Mouse (Mus musculus) liver (tissue): ENCODE results near the gene Rora.

Source experiments
- DNase-seq: peaks from one replicate; pipeline ENCODE4 v3.0.0-alpha.2; 2020; ENCODE audit warnings: mixed read lengths

Rora gene

DNA sequence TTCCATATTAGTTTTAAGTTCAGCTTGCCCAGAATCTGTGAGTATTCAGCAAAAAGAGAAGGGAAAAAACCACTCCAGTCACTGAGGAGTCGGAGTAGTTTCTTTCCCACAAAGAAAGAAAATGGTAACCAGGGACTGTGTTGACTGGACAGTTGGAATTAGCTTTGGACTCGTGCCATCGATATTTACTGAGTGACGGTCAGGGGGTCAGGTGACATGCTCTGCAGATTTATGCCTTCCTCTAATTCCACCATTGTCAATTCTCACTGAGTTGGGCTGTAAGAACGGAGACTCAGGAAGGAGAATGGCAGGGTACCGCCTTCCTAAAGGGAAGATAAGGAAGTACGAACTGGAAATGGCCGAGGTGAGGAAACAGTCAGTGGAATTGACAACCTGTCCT is 670.2 kb downstream of the Rora start:
- DNase-seq = no peak

DNA sequence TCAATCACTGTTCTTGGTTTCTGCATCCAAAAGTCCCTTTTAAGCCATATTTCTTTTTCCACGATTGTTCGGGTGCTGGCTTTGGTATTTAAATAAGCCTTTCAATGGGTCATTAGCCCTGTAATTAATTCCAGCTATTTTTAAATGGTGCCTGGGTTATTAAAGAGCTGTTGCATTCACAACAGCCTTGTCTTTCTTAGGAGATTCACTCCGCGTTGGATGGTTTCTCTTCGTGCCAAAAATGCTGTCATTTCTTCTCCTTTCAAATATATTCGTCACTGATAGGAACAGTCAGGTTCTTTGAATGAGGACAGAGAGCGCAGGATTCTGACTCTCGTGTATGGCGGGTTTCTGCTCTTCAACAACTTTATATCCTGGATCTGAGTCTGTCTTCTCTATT is 673.5 kb downstream of the Rora start:
- DNase-seq = no peak

- DNase-seq = no peak
Observed at GRCm38 (mm10) chr9:69327591-69327990, 674.0 kb downstream of the Rora start.

DNA sequence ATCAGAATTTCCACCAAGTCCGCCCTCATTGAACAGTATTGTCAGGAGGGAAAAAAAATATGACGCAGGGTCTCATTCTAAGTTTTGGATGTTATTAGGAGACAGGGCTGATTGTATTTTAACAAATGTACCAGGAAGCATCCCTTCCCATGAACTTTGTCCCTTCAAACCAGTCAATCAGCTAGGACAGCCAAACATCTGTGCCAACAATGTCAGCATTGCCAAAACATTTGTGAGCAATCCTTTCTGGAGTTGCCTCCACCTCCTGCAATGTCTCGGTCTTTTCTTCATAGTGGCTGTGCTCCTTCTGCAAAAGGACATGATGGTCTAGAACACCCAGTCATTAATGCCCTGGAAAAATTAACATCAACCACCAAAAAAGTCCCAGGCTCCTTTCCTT is 678.2 kb downstream of the Rora start:
- DNase-seq = no peak

DNA sequence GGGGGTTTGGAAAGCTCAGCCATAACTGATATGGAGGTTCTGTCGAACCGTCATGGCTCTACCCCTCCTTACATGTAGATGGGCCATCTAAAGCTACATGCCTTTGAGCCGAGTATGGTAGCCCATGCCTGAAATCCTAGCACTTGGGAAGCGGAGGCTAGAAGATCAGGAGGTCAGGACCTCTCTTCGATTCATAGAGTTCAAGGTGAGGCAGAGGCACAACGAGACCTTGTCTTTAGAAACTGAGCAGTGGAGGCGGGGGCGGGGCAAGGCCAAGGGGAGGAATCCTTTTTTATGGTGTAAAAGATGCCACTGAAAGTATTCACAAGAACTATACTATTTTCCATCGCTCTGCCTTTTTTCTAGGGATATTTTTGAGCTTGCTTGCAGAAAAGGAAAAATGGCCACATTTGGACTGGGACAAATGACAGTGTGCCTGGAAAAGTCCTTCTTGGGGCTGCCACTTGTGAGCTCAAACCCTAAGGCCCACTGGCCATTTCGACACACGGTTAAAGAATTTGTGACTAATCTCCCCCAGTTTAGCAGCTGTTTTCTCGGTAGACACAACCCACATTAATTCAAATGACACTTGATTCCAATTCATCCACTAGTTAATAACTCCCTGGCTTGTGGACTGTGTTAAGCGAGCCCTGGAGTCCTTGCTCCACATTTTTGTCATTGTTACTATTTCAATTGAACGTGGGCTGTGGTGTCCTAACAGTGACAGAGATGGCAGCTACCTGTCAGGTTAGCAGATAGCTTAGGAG is 679.4 kb downstream of the Rora start:
- no peak for DNase-seq

DNA sequence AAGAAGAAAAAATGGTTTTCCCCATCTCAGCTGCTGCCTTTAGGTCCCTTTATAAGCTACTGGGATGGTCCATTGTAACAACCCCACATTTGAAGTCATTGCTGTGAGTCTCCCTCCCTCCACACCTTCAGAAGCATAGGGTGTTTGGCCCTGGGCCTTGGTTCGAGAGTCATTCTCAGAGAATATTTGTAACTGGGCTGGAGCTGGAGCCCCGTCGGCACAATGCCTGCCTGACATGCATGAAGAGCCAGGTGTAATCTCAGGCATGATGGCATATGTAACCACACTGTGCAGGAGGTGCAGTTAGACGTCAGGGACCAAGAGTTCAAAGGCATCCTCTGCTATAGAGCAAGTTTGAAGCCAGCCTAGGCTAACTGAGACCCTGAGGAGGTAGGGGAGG is 680.1 kb downstream of the Rora start:
- no peak for DNase-seq

- DNase-seq = no peak
Observed at GRCm38 (mm10) chr9:69334106-69334505, 680.5 kb downstream of the Rora start.

DNA sequence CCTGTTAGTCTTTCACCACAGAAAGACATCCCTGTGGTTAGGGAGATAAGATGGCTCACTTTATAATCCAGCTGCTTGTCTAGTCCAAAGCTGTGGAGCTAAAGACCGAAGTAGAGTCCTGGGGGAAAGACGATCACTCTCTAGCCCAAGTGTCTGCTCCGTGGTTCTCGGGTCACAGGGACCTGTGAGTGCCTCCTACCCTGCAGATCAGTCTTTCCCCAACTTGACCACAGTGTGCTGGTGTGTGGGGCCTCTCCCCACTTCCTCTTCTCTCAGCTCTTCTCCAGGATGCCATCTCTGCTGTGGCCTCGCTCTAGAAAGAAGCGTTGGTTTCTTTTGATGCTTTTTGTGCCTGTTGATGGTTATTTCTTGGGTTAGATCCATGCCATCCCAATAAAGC is 682.5 kb downstream of the Rora start:
- no peak for DNase-seq

GRCm38 (mm10) chr9:69339199-69339598 is 685.6 kb downstream of the Rora start:
- no peak for DNase-seq

- DNase-seq = no peak
Observed at GRCm38 (mm10) chr9:69339829-69340228, 686.2 kb downstream of the Rora start.

DNA sequence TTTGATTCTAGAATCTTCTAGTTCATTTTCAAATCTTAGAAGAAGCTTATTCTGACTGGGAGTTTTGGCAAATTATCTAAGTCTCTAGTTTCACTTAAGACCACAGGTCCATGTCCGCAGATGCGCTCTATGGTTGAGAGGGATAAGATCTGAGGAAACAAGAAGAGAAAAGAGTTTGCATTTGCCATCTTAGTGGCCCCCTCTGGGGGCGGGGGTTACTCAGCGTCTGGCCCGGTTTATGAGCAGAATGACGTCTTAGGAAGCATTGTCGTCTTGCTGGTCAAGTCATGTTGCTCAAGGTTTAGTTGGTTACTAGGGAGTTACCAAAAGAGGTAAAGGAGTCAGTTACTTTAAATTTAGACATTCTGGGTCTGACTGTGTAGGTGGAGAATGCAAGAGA is 686.8 kb downstream of the Rora start:
- no peak for DNase-seq

GRCm38 (mm10) chr9:69343881-69344280 is 690.3 kb downstream of the Rora start:
- DNase-seq = no peak

GRCm38 (mm10) chr9:69345550-69345949 is 692.0 kb downstream of the Rora start:
- DNase-seq = no peak

- no peak for DNase-seq
Observed at GRCm38 (mm10) chr9:69347796-69348195, 694.2 kb downstream of the Rora start.

DNA sequence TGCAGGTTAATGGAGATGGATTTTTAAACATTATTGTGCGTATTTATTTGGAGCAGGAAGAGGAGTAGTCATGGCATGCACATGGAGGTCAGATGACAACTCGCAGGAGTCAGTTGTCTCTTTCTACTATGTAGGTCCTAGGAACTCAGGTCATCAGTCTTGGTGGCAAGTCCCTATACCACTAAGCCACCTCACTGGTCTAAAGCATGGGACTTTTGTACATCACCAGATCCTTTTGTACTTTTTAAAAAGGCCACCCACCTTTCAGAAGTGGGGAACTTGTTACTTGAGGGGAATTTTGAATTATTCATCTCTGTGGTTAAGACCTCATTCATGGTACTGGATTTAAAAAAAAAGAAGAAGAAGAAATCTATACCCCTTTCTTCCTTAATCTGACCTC is 696.0 kb downstream of the Rora start:
- no peak for DNase-seq

DNA sequence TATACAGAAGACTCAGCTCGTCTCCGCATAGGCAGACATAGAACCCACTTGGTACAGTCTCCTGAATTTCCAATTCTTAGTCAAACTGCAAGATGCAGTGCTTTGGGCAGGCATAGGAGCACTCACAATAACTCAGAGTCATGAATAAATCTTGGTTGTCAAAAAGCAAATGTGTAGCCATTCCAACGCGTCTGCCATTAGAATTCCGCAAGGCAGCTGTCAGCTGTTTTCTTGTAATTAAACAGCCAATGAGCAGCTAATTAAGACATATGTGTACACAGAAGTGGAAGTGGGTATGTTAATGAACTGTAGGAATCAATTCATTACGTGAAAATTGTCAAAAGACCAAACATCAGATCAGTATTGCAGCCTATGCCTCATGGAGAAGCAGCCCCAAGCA is 700.6 kb downstream of the Rora start:
- DNase-seq = no peak

- DNase-seq = peak; percentile 43
Observed at GRCm38 (mm10) chr9:69357834-69358233, 704.2 kb downstream of the Rora start.

GRCm38 (mm10) chr9:69358797-69359196 is 705.2 kb downstream of the Rora start:
- DNase-seq = no peak

- DNase-seq = no peak
Observed at GRCm38 (mm10) chr9:69361951-69362445, 708.4 kb downstream of the Rora start.

GRCm38 (mm10) chr9:69362766-69363165 is 709.2 kb downstream of the Rora start:
- DNase-seq = no peak

DNA sequence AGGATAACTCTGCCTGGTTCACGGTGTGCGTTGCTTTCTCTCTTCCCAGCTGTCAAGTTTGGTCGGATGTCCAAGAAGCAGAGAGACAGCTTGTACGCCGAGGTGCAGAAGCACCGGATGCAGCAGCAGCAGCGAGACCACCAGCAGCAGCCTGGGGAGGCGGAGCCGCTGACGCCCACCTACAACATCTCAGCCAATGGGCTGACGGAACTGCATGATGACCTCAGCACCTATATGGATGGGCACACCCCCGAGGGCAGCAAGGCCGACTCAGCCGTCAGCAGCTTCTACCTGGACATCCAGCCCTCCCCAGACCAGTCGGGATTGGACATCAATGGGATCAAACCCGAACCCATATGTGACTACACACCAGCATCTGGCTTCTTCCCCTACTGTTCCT is 710.5 kb downstream of the Rora start:
- no peak for DNase-seq

DNA sequence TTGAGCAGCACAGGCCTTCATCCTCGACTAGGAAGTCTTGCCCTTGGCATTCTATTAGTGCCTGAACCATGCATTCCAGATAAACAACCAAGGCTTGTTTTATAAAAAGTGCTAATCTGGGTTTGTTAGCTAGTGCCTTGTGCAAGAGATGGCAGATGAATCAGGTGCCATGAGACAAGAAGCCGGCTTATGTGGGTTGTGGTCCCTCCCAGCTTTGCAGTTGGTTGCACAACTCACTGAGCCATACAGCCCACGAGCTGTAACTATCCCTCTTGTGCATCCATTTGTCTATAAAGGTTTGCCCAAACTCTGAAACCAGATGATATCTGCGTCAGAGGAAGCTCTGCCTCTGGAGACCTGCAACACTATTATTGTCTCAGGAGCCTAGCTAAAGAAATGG is 713.5 kb downstream of the Rora start:
- DNase-seq = no peak

DNA sequence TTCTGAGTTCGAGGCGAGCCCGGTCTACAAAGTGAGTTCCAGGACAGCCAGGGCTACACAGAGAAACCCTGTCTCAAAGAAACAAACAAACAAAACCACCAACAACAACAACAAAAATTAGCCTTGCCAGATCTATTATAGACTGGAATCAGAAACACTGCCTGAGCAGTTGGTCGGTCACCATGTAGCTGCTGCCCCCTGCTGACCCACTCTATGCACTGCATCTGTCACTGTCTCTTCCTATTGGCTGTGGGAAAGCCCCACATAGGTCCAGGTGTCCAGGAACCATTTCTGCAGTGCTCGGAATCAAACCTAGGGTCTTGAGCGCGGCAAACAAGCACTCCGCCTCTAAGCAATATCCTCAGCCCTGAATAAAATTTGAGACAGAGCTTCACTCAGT is 714.5 kb downstream of the Rora start:
- DNase-seq = peak; percentile 58

- no peak for DNase-seq
Observed at GRCm38 (mm10) chr9:69371046-69371724, 717.6 kb downstream of the Rora start.

GRCm38 (mm10) chr9:69372871-69373270 is 719.3 kb downstream of the Rora start:
- no peak for DNase-seq
